In genomic region chr7:110061752-110062273, GRCm38 (mm10) we compare ENCODE assay signal across 8 mouse cellular contexts. TPM values are rescaled to one million over a fixed set of nuclear protein-coding genes. Genes with fewer than 3 reads are reported as not detected.
A peak's percentile ranks its signal among the peaks of the same experiment; 100 is the strongest.
DNase-seq lines count a peak whose midpoint lies in the region; ATAC-seq lines count a peak whose summit lies in the region.

No protein-coding gene starts in this region.

- DNase-seq in T-cell, adult 2 months (ENCODE audit: low spot score) = peak; percentile 73
- peak; percentile 86 to 89 for DNase-seq in cerebellum, postnatal 14 days
- DNase-seq in frontal cortex, postnatal 14 days (ENCODE audit: low spot score in 2 of 2) = peak; percentile 66 to 71
- peak; percentile 65 to 82 for DNase-seq in layer of hippocampus, postnatal 25 days (ENCODE audit: extremely low spot score in 1 of 2, low spot score in 1 of 2)
- peak; percentile 89 for DNase-seq in lung, postnatal 14 days
- peak; percentile 90 for DNase-seq in ovary, postnatal 36 days (ENCODE audit: low spot score)
- DNase-seq in thymus, postnatal 4 days = peak; percentile 85

- H3K27me3 ChIP-seq in hindbrain, embryonic 12.5 days = no peaks in the 10 kb centered on the region

- peak; percentile 87 for ATAC-seq in hindbrain, embryonic 12.5 days (ENCODE audit: low FRiP score)

- peak overlapping the region; percentile 69 for H3K4me3 ChIP-seq in hindbrain, embryonic 12.5 days

- peak overlapping the region; percentile 100 for H3K27ac ChIP-seq in hindbrain, embryonic 12.5 days

- H3K9ac ChIP-seq in hindbrain, embryonic 12.5 days = peak overlapping the region; percentile 95

- no peaks in the 10 kb centered on the region for H3K9me3 ChIP-seq in hindbrain, embryonic 12.5 days (replicated peaks)

- WGBS in hindbrain, embryonic 12.5 days = under 1% methylated on average over 48 of the region's 48 CpGs

- H3K4me2 ChIP-seq in hindbrain, embryonic 12.5 days (replicated peaks) = peak overlapping the region; percentile 55

- H3K4me1 ChIP-seq in hindbrain, embryonic 12.5 days = peaks cover 11% of the 10 kb centered on the region

- peaks cover 14% of the 10 kb centered on the region for H3K36me3 ChIP-seq in hindbrain, embryonic 12.5 days

RNA-seq across cellular contexts. Expression of gene Zfp143, which starts 0.8 kb away (rescaled TPM):
- 23.5 and 23.7 TPM in 2 replicates for polyA plus RNA-seq in hindbrain, embryonic 12.5 days (2016; fragmentation: Nextera tagmentation; extraction: Ambion mirVana)
- total RNA-seq in layer of hippocampus, postnatal 25 days (2021) = 10 to 100 TPM; 11.1 to 12.0 TPM

RNA-seq across cellular contexts. Expression of gene Ipo7, which starts 43.7 kb away (rescaled TPM):
- 47.1 and 47.9 TPM in 2 replicates for polyA plus RNA-seq in hindbrain, embryonic 12.5 days (2016; fragmentation: Nextera tagmentation; extraction: Ambion mirVana)
- total RNA-seq in layer of hippocampus, postnatal 25 days (2021) = 100 to 1,000 TPM in 1 of 2 experiments, 10 to 100 TPM in 1; 99.5 to 104 TPM

Comparison
In these comparisons a context has a peak if more than half of its experiments do, and no peak if none do; other contexts are left out.
1. Peak in every context shown above with its lines: DNase-seq, ATAC-seq, H3K4me3 ChIP-seq and H3K27ac ChIP-seq.